Mouse (Mus musculus): Measurements from ENCODE around the gene Daam1.

DNA sequence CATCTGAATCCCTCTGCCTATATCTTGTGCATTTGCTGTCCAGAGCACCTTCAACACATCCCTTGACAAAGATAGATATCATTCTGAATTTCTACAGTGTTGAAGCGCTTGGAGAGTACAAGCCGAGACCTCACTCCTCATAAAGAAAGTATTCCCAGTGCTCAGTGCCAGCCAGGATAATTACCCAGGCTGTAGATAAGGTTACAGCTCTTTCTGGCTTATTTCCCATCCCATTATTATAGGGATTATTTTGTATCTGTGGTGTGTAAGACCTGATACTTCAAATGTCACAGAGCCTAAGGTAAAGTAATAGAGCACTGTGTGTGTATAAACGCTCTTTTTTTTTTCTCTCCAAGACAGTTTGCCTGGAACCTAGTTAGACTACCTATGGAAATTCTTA lies 130.8 kb downstream of the Daam1 start:
- TF ChIP-seq CTCF (conservative IDR thresholded peaks at IDR 0.05; ENCODE audit: low read length) (no peak), NANOG (IDR thresholded peaks at IDR 0.05; ENCODE audit: borderline replicate concordance, low read length) (no peak)
